In the genomic region with DNA sequence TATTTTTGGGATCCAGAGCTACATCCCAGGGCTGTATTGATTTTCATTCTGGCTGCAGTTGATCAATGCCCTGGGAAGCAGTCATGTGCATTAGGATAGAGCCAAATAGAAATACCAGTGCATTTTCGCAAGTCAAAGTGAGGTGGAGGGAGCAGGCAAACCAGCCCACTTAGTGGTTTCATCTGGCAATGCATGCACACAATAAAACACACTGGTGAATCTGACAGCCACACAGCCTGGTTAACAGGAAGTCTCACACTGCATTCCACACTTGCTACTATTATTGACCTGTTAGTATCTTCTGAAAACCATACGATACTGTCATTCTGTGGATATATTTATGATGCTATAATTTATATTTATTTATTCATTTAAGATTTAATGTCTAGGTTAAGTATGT, we compare ENCODE assay signal across 22 mouse cellular contexts.
"Had no signal": no experiment of that assay in that cellular context is flagged by ENCODE, and none has a peak within 500 bp of the region (broad histone marks: within the 10 kb centered on the region; RNA-seq: fewer than 3 reads in every experiment).

No protein-coding gene starts in this region.

- H3K4me1 ChIP-seq: liver, embryonic 13.5 days; liver, embryonic 15.5 days; lung, embryonic 15.5 days; megakaryocyte, embryonic 14.5 days; midbrain, embryonic 12.5 days; neural tube, embryonic 13.5 days had no signal

- H3K4me3 ChIP-seq: liver, embryonic 13.5 days; liver, embryonic 15.5 days; lung, embryonic 15.5 days; megakaryocyte, embryonic 14.5 days; midbrain, embryonic 12.5 days; myocyte; neural tube, embryonic 13.5 days; neural tube, embryonic 15.5 days had no signal

- H3K27ac ChIP-seq: liver, embryonic 13.5 days; liver, embryonic 15.5 days; lung, embryonic 15.5 days; macrophage; midbrain, embryonic 12.5 days; neural tube, embryonic 13.5 days; neural tube, embryonic 15.5 days had no signal

- ATAC-seq: liver, postnatal 0 days; lung, postnatal 0 days; midbrain, embryonic 16.5 days had no signal

- H3K4me2 ChIP-seq: liver, embryonic 13.5 days; liver, embryonic 15.5 days; lung, embryonic 15.5 days; midbrain, embryonic 12.5 days; neural tube, embryonic 13.5 days; neural tube, embryonic 15.5 days had no signal

- H3K9ac ChIP-seq: liver, embryonic 13.5 days; liver, embryonic 15.5 days; liver, postnatal 0 days; lung, embryonic 15.5 days; midbrain, embryonic 12.5 days; neural tube, embryonic 13.5 days; neural tube, embryonic 15.5 days had no signal

- H3K9me3 ChIP-seq: liver, embryonic 13.5 days; liver, embryonic 15.5 days; lung, embryonic 15.5 days; megakaryocyte, embryonic 14.5 days; midbrain, embryonic 12.5 days; neural tube, embryonic 13.5 days; neural tube, embryonic 15.5 days had no signal

- DNase-seq: liver, embryonic 13.5 days; liver, postnatal 0 days; lung, adult 2 months; lung, postnatal 14 days; lung, postnatal 36 days; right cerebral cortex, adult 18-20 months; right cerebral cortex, postnatal 25 days; right cerebral cortex, postnatal 4 days; spleen, adult 18-20 months; thymus, adult 18-20 months; thymus, postnatal 14 days; thymus, postnatal 36 days had no signal

- H3K36me3 ChIP-seq: liver, embryonic 13.5 days; liver, embryonic 15.5 days; lung, embryonic 15.5 days; midbrain, embryonic 12.5 days; neural tube, embryonic 13.5 days; neural tube, embryonic 15.5 days had no signal

- H3K27me3 ChIP-seq: liver, embryonic 13.5 days; liver, embryonic 15.5 days; lung, embryonic 15.5 days; megakaryocyte, embryonic 14.5 days; midbrain, embryonic 12.5 days; neural tube, embryonic 13.5 days; neural tube, embryonic 15.5 days had no signal
